Mouse (Mus musculus) spleen, postnatal 36 days (tissue): ENCODE results near the gene Oaz3.

Experiments used
- DNase-seq, 2 experiments: peaks; one replicate each; pipeline ENCODE4 v3.0.0; 2022; ENCODE audit warnings: low spot score in 2 of 2, mixed read lengths in 1 of 2

The Oaz3 gene

GRCm38 (mm10) chr3:94387391-94387790, 56.3 kb downstream of the Oaz3 start:
- no peak for DNase-seq

- DNase-seq, result no peak
Observed at GRCm38 (mm10) chr3:94386671-94387070, 57.0 kb downstream of the Oaz3 start.

GRCm38 (mm10) chr3:94383476-94383875, 60.2 kb downstream of the Oaz3 start:
- no peak for DNase-seq
